Mouse (Mus musculus): Measurements from ENCODE around the gene Btbd9.

DNA sequence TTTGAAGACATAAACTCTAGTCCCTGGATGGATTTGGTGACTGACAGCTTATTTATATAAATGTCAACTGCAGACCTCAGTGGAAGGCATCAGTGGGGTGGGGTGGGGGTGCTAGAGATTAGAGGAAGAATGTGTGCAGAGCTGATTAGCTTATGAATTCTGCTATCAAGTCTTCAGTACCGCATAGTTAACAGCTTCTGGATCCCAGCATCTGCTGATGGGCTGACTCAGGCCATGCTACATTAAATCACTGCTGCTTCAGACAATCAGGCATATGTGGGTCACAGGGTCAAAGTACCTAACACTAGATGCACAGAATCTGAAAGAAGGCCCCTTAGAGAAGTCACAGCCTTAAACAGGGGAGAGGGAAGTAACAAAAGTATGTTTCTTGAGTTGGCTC, 198.5 kb downstream of the Btbd9 start:
- TF ChIP-seq CTCF (IDR thresholded peaks at IDR 0.05; ENCODE audit: control insufficient read depth, insufficient read depth, insufficient read length), result no peak
- TF ChIP-seq MAX (IDR thresholded peaks at IDR 0.05), result no peak

All from C2C12 (cell line).